Mouse (Mus musculus): ENCODE measurements at regions not wholly inside any gene's neighbourhood (a gene's known extent, or its start where the extent isn't known, plus 50 kb on each side); places are given as distances from the start of the nearest gene placed in this dataset.

DNA sequence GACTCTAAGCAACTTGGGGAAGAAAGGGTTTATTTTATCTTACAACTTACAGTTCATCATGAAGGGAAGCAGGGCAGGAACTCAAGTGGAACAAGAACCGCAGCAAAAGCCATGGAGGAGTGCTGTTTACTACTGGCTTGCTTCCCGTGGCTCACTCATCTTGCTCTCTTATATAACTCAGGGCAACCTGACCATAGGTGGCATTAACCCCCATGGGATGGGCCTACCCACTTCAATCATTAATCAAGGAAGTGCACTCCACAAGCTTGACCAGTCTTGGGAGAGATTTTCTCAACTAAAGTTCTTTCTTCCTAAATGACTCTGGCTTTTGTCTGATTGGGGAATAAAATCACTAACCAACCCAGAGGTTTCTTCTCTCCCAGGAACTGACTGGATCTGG lies 172.7 kb upstream of the Msl3l2 start:
- no peak overlapping the region for H3K9ac ChIP-seq (ENCODE audit: insufficient read depth, low read depth)
- no peak for DNase-seq (ENCODE audit: extremely low read depth)
- no peaks in the 10 kb centered on the region for H3K27me3 ChIP-seq (replicated peaks)
- no peak overlapping the region for H3K4me3 ChIP-seq (replicated peaks in 1 of 3; ENCODE audit: low read depth in 2 of 3, low read length in 2 of 3, poor library complexity in 1 of 3)
- H3K4me1 ChIP-seq (ENCODE audit: control insufficient read depth in 1 of 2, insufficient read depth in 2 of 2) = no peaks in the 10 kb centered on the region
- TF ChIP-seq SMC3 (IDR thresholded peaks at IDR 0.05; ENCODE audit: low read depth, low read length) (no peak), USF1 (IDR thresholded peaks at IDR 0.05; ENCODE audit: low read depth, low read length) (no peak), ZKSCAN1 (IDR thresholded peaks at IDR 0.05; ENCODE audit: borderline replicate concordance, low read depth, low read length) (no peak), PAX5 (IDR thresholded peaks at IDR 0.05; ENCODE audit: low read length) (no peak)
- no peak overlapping the region for H3K27ac ChIP-seq (ENCODE audit: insufficient read depth, low read depth)
- no peaks in the 10 kb centered on the region for H3K9me3 ChIP-seq (replicated peaks; ENCODE audit: low read length)
- H3K36me3 ChIP-seq (replicated peaks in 1 of 2; ENCODE audit: control insufficient read depth in 1 of 2, insufficient read depth in 1 of 2, low read length in 1 of 2) = no peaks in the 10 kb centered on the region
- in situ Hi-C loops (cut with MboI; ENCODE audit: low pct_ligation_motif_present, low pct_unique_long_range_greater_than_20kb, low sequenced_read_pairs) = no loop called here
- H3K79me2 ChIP-seq (replicated peaks; ENCODE audit: control insufficient read depth, extremely low read depth, insufficient read depth, poor library complexity, severe bottlenecking) = no peaks in the 10 kb centered on the region
- H3K4me2 ChIP-seq (ENCODE audit: insufficient read depth, low read depth, poor library complexity, severe bottlenecking) = no peak overlapping the region
- dilution Hi-C loops (cut with MboI; ENCODE audit: extremely low pct_ligation_motif_present, extremely low pct_unique_long_range_greater_than_20kb, low sequenced_read_pairs) = no loop called here

GRCm38 (mm10) chr10:55935447-55935846 lies 171.3 kb upstream of the Msl3l2 start:
- TF ChIP-seq HCFC1 (IDR thresholded peaks at IDR 0.05; ENCODE audit: low read depth, low read length) (no peak), ZKSCAN1 (IDR thresholded peaks at IDR 0.05; ENCODE audit: borderline replicate concordance, low read depth, low read length) (no peak), ZMIZ1 (IDR thresholded peaks at IDR 0.05; ENCODE audit: low read depth, low read length) (no peak), BHLHE40 (IDR thresholded peaks at IDR 0.05; ENCODE audit: low read depth, low read length) (no peak), ZNF384 (IDR thresholded peaks at IDR 0.05; ENCODE audit: low read depth, low read length) (no peak), PAX5 (IDR thresholded peaks at IDR 0.05; ENCODE audit: low read length) (no peak), SIN3A (IDR thresholded peaks at IDR 0.05; ENCODE audit: low read length) (no peak), RCOR1 (conservative IDR thresholded peaks at IDR 0.05; ENCODE audit: low read depth, low read length) (no peak), JUN (IDR thresholded peaks at IDR 0.05; ENCODE audit: insufficient read depth, low read depth, low read length) (no peak), ELF1 (IDR thresholded peaks at IDR 0.05; ENCODE audit: low read depth, low read length) (no peak), NELFE (IDR thresholded peaks at IDR 0.05; ENCODE audit: low read depth, low read length) (no peak), MEF2A (IDR thresholded peaks at IDR 0.05; ENCODE audit: borderline replicate concordance, low read depth, low read length) (no peak), CHD1 (IDR thresholded peaks at IDR 0.05; ENCODE audit: low read depth, low read length) (no peak), TBP (conservative IDR thresholded peaks at IDR 0.05; ENCODE audit: low read depth, low read length) (no peak), MXI1 (IDR thresholded peaks at IDR 0.05; ENCODE audit: low read depth, low read length) (no peak)
- no peaks in the 10 kb centered on the region for H3K27me3 ChIP-seq (replicated peaks)
- no peak overlapping the region for H3K4me2 ChIP-seq (ENCODE audit: insufficient read depth, low read depth, poor library complexity, severe bottlenecking)
- no peak overlapping the region for H3K9ac ChIP-seq (ENCODE audit: insufficient read depth, low read depth)
- H3K27ac ChIP-seq (ENCODE audit: insufficient read depth, low read depth) = no peak overlapping the region
- in situ Hi-C loops (cut with MboI; ENCODE audit: low pct_ligation_motif_present, low pct_unique_long_range_greater_than_20kb, low sequenced_read_pairs) = no loop called here
- H3K36me3 ChIP-seq (replicated peaks in 1 of 2; ENCODE audit: control insufficient read depth in 1 of 2, insufficient read depth in 1 of 2, low read length in 1 of 2) = no peaks in the 10 kb centered on the region
- no peaks in the 10 kb centered on the region for H3K4me1 ChIP-seq (ENCODE audit: control insufficient read depth in 1 of 2, insufficient read depth in 2 of 2)
- dilution Hi-C loops (cut with MboI; ENCODE audit: extremely low pct_ligation_motif_present, extremely low pct_unique_long_range_greater_than_20kb, low sequenced_read_pairs) = no loop called here
- no peaks in the 10 kb centered on the region for H3K79me2 ChIP-seq (replicated peaks; ENCODE audit: control insufficient read depth, extremely low read depth, insufficient read depth, poor library complexity, severe bottlenecking)
- DNase-seq (ENCODE audit: extremely low read depth) = no peak
- H3K9me3 ChIP-seq (replicated peaks; ENCODE audit: low read length) = no peaks in the 10 kb centered on the region
- H3K4me3 ChIP-seq (replicated peaks in 1 of 3; ENCODE audit: low read depth in 2 of 3, low read length in 2 of 3, poor library complexity in 1 of 3) = no peak overlapping the region

All from CH12.LX (cell line).